ENCODE assay signal across 9 mouse cellular contexts in the genomic region with DNA sequence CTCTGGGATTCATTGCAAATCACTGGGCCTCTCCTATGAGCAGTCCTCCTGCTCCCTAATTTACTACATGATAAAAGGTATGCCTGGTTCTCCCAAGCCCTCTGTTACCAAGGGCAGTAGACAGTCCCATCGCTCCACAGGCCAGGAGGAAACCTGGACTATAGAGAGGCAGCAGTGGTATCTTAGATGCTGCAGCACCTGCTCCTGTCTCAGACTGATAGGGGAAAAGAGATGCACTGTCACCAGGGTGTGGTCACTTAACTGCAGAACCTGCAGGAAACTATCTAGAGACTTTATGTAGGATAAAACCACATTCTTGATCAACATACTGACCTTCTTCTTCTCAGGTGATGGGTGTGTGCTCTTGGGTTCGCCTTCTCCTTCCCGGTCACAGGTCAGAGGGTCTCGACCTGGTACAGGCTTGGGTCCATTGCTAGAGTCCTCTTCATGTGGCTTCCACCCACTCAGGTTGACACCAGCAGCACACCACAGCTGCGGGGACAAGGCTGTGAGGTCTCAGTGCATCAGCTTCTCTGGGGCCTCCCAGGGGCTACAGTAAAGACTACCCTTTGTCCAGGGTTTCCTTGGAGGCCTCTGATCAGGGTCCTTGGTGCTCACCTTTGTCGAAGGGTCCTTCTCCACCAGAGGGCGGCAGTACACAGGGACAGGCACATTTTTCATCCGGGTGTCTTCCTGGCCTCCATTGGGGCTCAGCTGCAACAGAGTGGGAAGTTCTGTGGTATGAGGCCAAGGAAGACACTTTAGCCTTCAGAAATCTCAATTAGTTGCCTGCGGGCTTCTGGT. TPM values are rescaled to one million over a fixed set of nuclear protein-coding genes. Genes with fewer than 3 reads are reported as not detected.
DNase-seq lines count a peak whose midpoint lies in the region; ATAC-seq and TF ChIP-seq lines count a peak whose summit lies in the region.
"Had no signal": no experiment of that assay in that cellular context is flagged by ENCODE, and none has a peak within 500 bp of the region (broad histone marks: within the 10 kb centered on the region; RNA-seq: fewer than 3 reads in every experiment).

No protein-coding gene starts in this region.

- TF ChIP-seq RAD21 in MEL (IDR thresholded peaks at IDR 0.05; ENCODE audit: low read depth, low read length): peak; percentile 61

- TF ChIP-seq EP300 in MEL (IDR thresholded peaks at IDR 0.05; ENCODE audit: low read depth in 1 of 2, low read length in 2 of 2): peak; percentile 73 to 88

- H3K9me3 ChIP-seq in hindbrain, postnatal 0 days (ENCODE audit: low read length): no peaks in the 10 kb centered on the region
- no peaks in the 10 kb centered on the region for H3K9me3 ChIP-seq in hindbrain, embryonic 12.5 days (replicated peaks)
- no peaks in the 10 kb centered on the region for H3K9me3 ChIP-seq in MEL (replicated peaks; ENCODE audit: insufficient read depth, low read length)
- no peaks in the 10 kb centered on the region for H3K9me3 ChIP-seq in liver, embryonic 13.5 days (replicated peaks)
- no peaks in the 10 kb centered on the region for H3K9me3 ChIP-seq in forebrain, embryonic 10.5 days
- H3K9me3 ChIP-seq: embryonic facial prominence, embryonic 15.5 days had no signal

- H3K9ac ChIP-seq in hindbrain, postnatal 0 days (replicated peaks; ENCODE audit: low read length): no peak overlapping the region
- no peak overlapping the region for H3K9ac ChIP-seq in hindbrain, embryonic 12.5 days
- no peak overlapping the region for H3K9ac ChIP-seq in MEL (ENCODE audit: control insufficient read depth, low read depth, low read length, poor library complexity, severe bottlenecking)
- H3K9ac ChIP-seq in liver, embryonic 13.5 days: peak overlapping the region; percentile 67
- H3K9ac ChIP-seq: embryonic facial prominence, embryonic 15.5 days had no signal

- H3K36me3 ChIP-seq in hindbrain, postnatal 0 days (ENCODE audit: insufficient read depth, low read length): peaks cover 100% of the 10 kb centered on the region
- peaks cover 99% of the 10 kb centered on the region for H3K36me3 ChIP-seq in hindbrain, embryonic 12.5 days
- peaks cover 1 to 9% of the 10 kb centered on the region in 2 experiments for H3K36me3 ChIP-seq in MEL (ENCODE audit: control insufficient read depth in 1 of 2, insufficient read depth in 2 of 2, low read length in 2 of 2)
- H3K36me3 ChIP-seq in liver, embryonic 13.5 days: peaks cover 99% of the 10 kb centered on the region
- peaks cover 100% of the 10 kb centered on the region for H3K36me3 ChIP-seq in forebrain, embryonic 10.5 days (replicated peaks)

- no peaks in the 10 kb centered on the region for H3K79me2 ChIP-seq in MEL (ENCODE audit: control insufficient read depth, insufficient read depth, low read length, poor library complexity)

- H3K4me1 ChIP-seq in hindbrain, postnatal 0 days (ENCODE audit: insufficient read depth, low read length): no peaks in the 10 kb centered on the region
- H3K4me1 ChIP-seq in hindbrain, embryonic 12.5 days: peaks cover 2% of the 10 kb centered on the region
- peaks cover 2 to 7% of the 10 kb centered on the region in 2 experiments; a peak in 3 of 4 replicates for H3K4me1 ChIP-seq in MEL (ENCODE audit: control insufficient read depth in 1 of 2, insufficient read depth in 2 of 2, low read length in 2 of 2)
- 0 out of 2 replicates have a peak, but pooled peaks cover 2% of the 10 kb centered on the region for H3K4me1 ChIP-seq in cortical plate, adult 2 months (ENCODE audit: control insufficient read depth, insufficient read depth, low read length)
- H3K4me1 ChIP-seq in liver, embryonic 13.5 days (replicated peaks): peaks cover 58% of the 10 kb centered on the region
- H3K4me1 ChIP-seq in forebrain, embryonic 10.5 days: peaks cover 4% of the 10 kb centered on the region

- no peak for ATAC-seq in hindbrain, postnatal 0 days
- ATAC-seq in hindbrain, embryonic 12.5 days (ENCODE audit: low FRiP score): no peak
- peak; percentile 98 for ATAC-seq in liver, embryonic 13.5 days (ENCODE audit: low read depth)
- no peak for ATAC-seq in monocyte, adult 5-6 weeks (replicated peaks; ENCODE audit: insufficient number of reproducible peaks, low FRiP score, low TSS enrichment, poor library complexity, severe bottlenecking)
- ATAC-seq in inflammation-experienced regulatory T-cells, adult 6 months: no peak

- H3K27ac ChIP-seq in hindbrain, postnatal 0 days: no peak overlapping the region
- no peak overlapping the region for H3K27ac ChIP-seq in hindbrain, embryonic 12.5 days
- H3K27ac ChIP-seq in MEL (ENCODE audit: control insufficient read depth, low read depth, low read length): peak overlapping the region; percentile 40
- no peak overlapping the region for H3K27ac ChIP-seq in cortical plate, adult 2 months (ENCODE audit: insufficient read depth, low read length)
- peak overlapping the region; percentile 98 for H3K27ac ChIP-seq in liver, embryonic 13.5 days
- no peak overlapping the region for H3K27ac ChIP-seq in forebrain, embryonic 10.5 days
- H3K27ac ChIP-seq: embryonic facial prominence, embryonic 15.5 days had no signal

- H3K27me3 ChIP-seq in hindbrain, postnatal 0 days (ENCODE audit: insufficient read depth, low read length): no peaks in the 10 kb centered on the region
- H3K27me3 ChIP-seq in hindbrain, embryonic 12.5 days: no peaks in the 10 kb centered on the region
- H3K27me3 ChIP-seq in MEL (ENCODE audit: control insufficient read depth in 1 of 2, insufficient read depth in 2 of 2, low read length in 2 of 2): no peaks in the 10 kb centered on the region
- no peaks in the 10 kb centered on the region for H3K27me3 ChIP-seq in liver, embryonic 13.5 days
- H3K27me3 ChIP-seq in forebrain, embryonic 10.5 days (ENCODE audit: poor library complexity, severe bottlenecking): no peaks in the 10 kb centered on the region
- H3K27me3 ChIP-seq: embryonic facial prominence, embryonic 15.5 days had no signal

- TF ChIP-seq CTCF in hindbrain, postnatal 0 days (IDR thresholded peaks at IDR 0.05; ENCODE audit: low read depth): peak; percentile 53
- peak; percentile 59 to 83 (median 72) for TF ChIP-seq CTCF in MEL (IDR thresholded peaks at IDR 0.05 in 2 of 3, conservative IDR thresholded peaks at IDR 0.05 in 1 of 3; ENCODE audit: control insufficient read depth in 1 of 3, insufficient read depth in 1 of 3, low read depth in 2 of 3, low read length in 3 of 3, poor library complexity in 1 of 3, severe bottlenecking in 1 of 3)
- peak; percentile 16; the same call in 1 of the 2 replicates for TF ChIP-seq CTCF in cortical plate, adult 2 months (IDR thresholded peaks at IDR 0.05; ENCODE audit: extremely low read depth, insufficient read depth, low read length)

- WGBS in hindbrain, postnatal 0 days: 70% methylated on average over 9 of the region's 9 CpGs
- WGBS in hindbrain, embryonic 12.5 days: 68% methylated on average over 9 of the region's 9 CpGs
- WGBS in liver, embryonic 13.5 days (ENCODE audit: insufficient replicate concordance): 32% methylated on average over 9 of the region's 9 CpGs
- WGBS in forebrain, embryonic 10.5 days: 74% methylated on average over 9 of the region's 9 CpGs

- H3K4me3 ChIP-seq in hindbrain, postnatal 0 days (ENCODE audit: low read length): no peak overlapping the region
- no peak overlapping the region for H3K4me3 ChIP-seq in hindbrain, embryonic 12.5 days
- H3K4me3 ChIP-seq in MEL (ENCODE audit: control insufficient read depth in 1 of 2, insufficient read depth in 1 of 2, low read depth in 2 of 2, low read length in 2 of 2): no peak overlapping the region
- H3K4me3 ChIP-seq in cortical plate, adult 2 months (ENCODE audit: insufficient read depth, low read length): no peak overlapping the region
- peak overlapping the region; percentile 38 for H3K4me3 ChIP-seq in liver, embryonic 13.5 days (replicated peaks)
- H3K4me3 ChIP-seq in forebrain, embryonic 10.5 days: no peak overlapping the region
- H3K4me3 ChIP-seq: embryonic facial prominence, embryonic 15.5 days had no signal

- no peak for TF ChIP-seq POLR2A in MEL (IDR thresholded peaks at IDR 0.05; ENCODE audit: control insufficient read depth in 1 of 2, insufficient read depth in 1 of 2, low read depth in 1 of 2, low read length in 2 of 2, poor library complexity in 1 of 2)
- TF ChIP-seq POLR2A in cortical plate, adult 2 months (IDR thresholded peaks at IDR 0.05; ENCODE audit: extremely low read depth, insufficient read depth, low read length): no peak

- peak; percentile 32 for DNase-seq in hindbrain, postnatal 0 days (ENCODE audit: low spot score)
- peak; percentile 70 for DNase-seq in MEL (ENCODE audit: low read depth, low spot score)
- DNase-seq in liver, embryonic 13.5 days: peak; percentile 86
- DNase-seq in forebrain, embryonic 10.5 days (ENCODE audit: extremely low spot score, low spot score): no peak

- no peak overlapping the region for H3K4me2 ChIP-seq in hindbrain, postnatal 0 days (ENCODE audit: low read depth, low read length)
- no peak overlapping the region for H3K4me2 ChIP-seq in hindbrain, embryonic 12.5 days (replicated peaks)
- peak overlapping the region; percentile 61 for H3K4me2 ChIP-seq in liver, embryonic 13.5 days
- H3K4me2 ChIP-seq: embryonic facial prominence, embryonic 15.5 days had no signal

RNA-seq across cellular contexts. Expression of a gene that starts 6.6 kb away (rescaled TPM):
- total RNA-seq in hindbrain, postnatal 0 days (2014; rRNA removed): 66.1 and 67.0 TPM in 2 replicates
- 92.6 and 95.1 TPM in 2 replicates for polyA plus RNA-seq in hindbrain, postnatal 0 days (2015; fragmentation: Nextera tagmentation; extraction: Ambion mirVana)
- 49.8 and 50.4 TPM in 2 replicates for polyA plus RNA-seq in hindbrain, embryonic 12.5 days (2016; fragmentation: Nextera tagmentation; extraction: Ambion mirVana)
- 24.4 and 29.1 TPM in 2 replicates for total RNA-seq in MEL (2012; rRNA removed)
- polyA plus RNA-seq in MEL (2012; ENCODE audit: insufficient read depth in 1 of 2, insufficient read length in 2 of 2, low read depth in 1 of 2, low replicate concordance in 2 of 2, missing spikeins in 1 of 2): 10 to 100 TPM in 1 of 2 experiments, not detected in 1; 22.1 TPM
- 94.5 and 94.7 TPM in 2 replicates for polyA plus RNA-seq in cortical plate, adult 2 months (2012; rRNA removed)
- 65.6 and 66.8 TPM in 2 replicates for polyA plus RNA-seq in liver, embryonic 13.5 days (2015; fragmentation: Nextera tagmentation; extraction: Ambion mirVana)
- total RNA-seq in monocyte, adult 5-6 weeks (2017): 28.0 to 48.6 TPM (median 30.1 TPM) in 3 replicates
- 50.1 and 51.8 TPM in 2 replicates for polyA plus RNA-seq in forebrain, embryonic 10.5 days (2016; fragmentation: Nextera tagmentation; extraction: Ambion mirVana)
- 10 to 100 TPM; 39.8 to 50.7 (median 45.7) TPM for polyA plus RNA-seq in inflammation-experienced regulatory T-cells, adult 6 months (2017; shearing (Covaris generic))

RNA-seq across cellular contexts. Expression of a gene that starts 8.0 kb away (rescaled TPM):
- total RNA-seq in hindbrain, postnatal 0 days (2014; rRNA removed): 37.8 and 58.3 TPM in 2 replicates
- polyA plus RNA-seq in hindbrain, postnatal 0 days (2015; fragmentation: Nextera tagmentation; extraction: Ambion mirVana): 124 and 136 TPM in 2 replicates
- polyA plus RNA-seq in hindbrain, embryonic 12.5 days (2016; fragmentation: Nextera tagmentation; extraction: Ambion mirVana): 85.1 and 86.7 TPM in 2 replicates
- total RNA-seq in MEL (2012; rRNA removed): 60.1 and 74.8 TPM in 2 replicates
- polyA plus RNA-seq in MEL (2012; ENCODE audit: insufficient read depth in 1 of 2, insufficient read length in 2 of 2, low read depth in 1 of 2, low replicate concordance in 2 of 2, missing spikeins in 1 of 2): 10 to 100 TPM in 1 of 2 experiments, not detected in 1; 82.0 TPM
- 115 and 117 TPM in 2 replicates for polyA plus RNA-seq in cortical plate, adult 2 months (2012; rRNA removed)
- polyA plus RNA-seq in liver, embryonic 13.5 days (2015; fragmentation: Nextera tagmentation; extraction: Ambion mirVana): 84.2 TPM in 2 replicates
- total RNA-seq in monocyte, adult 5-6 weeks (2017): 13.4 to 24.4 TPM (median 19.0 TPM) in 3 replicates
- 100 and 103 TPM in 2 replicates for polyA plus RNA-seq in forebrain, embryonic 10.5 days (2016; fragmentation: Nextera tagmentation; extraction: Ambion mirVana)
- polyA plus RNA-seq in inflammation-experienced regulatory T-cells, adult 6 months (2017; shearing (Covaris generic)): 10 to 100 TPM; 68.7 to 85.6 (median 71.2) TPM

RNA-seq across cellular contexts. Expression of a gene that starts 8.0 kb away (rescaled TPM):
- 34.9 and 49.5 TPM in 2 replicates for total RNA-seq in hindbrain, postnatal 0 days (2014; rRNA removed)
- polyA plus RNA-seq in hindbrain, postnatal 0 days (2015; fragmentation: Nextera tagmentation; extraction: Ambion mirVana): 21.4 and 24.3 TPM in 2 replicates
- 39.3 and 45.5 TPM in 2 replicates for polyA plus RNA-seq in hindbrain, embryonic 12.5 days (2016; fragmentation: Nextera tagmentation; extraction: Ambion mirVana)
- total RNA-seq in MEL (2012; rRNA removed): 19.5 and 26.8 TPM in 2 replicates
- 10 to 100 TPM in 1 of 2 experiments, not detected in 1; 15.1 TPM for polyA plus RNA-seq in MEL (2012; ENCODE audit: insufficient read depth in 1 of 2, insufficient read length in 2 of 2, low read depth in 1 of 2, low replicate concordance in 2 of 2, missing spikeins in 1 of 2)
- polyA plus RNA-seq in cortical plate, adult 2 months (2012; rRNA removed): 62.4 and 65.0 TPM in 2 replicates
- 13.8 and 14.6 TPM in 2 replicates for polyA plus RNA-seq in liver, embryonic 13.5 days (2015; fragmentation: Nextera tagmentation; extraction: Ambion mirVana)
- total RNA-seq in monocyte, adult 5-6 weeks (2017): 12.0 to 20.2 TPM (median 12.9 TPM) in 3 replicates
- 30.3 and 30.4 TPM in 2 replicates for polyA plus RNA-seq in forebrain, embryonic 10.5 days (2016; fragmentation: Nextera tagmentation; extraction: Ambion mirVana)
- 10 to 100 TPM; 16.4 to 26.2 (median 26.1) TPM for polyA plus RNA-seq in inflammation-experienced regulatory T-cells, adult 6 months (2017; shearing (Covaris generic))

RNA-seq across cellular contexts. Expression of a gene that starts 16.4 kb away (rescaled TPM):
- total RNA-seq in hindbrain, postnatal 0 days (2014; rRNA removed): 122 and 135 TPM in 2 replicates
- polyA plus RNA-seq in hindbrain, postnatal 0 days (2015; fragmentation: Nextera tagmentation; extraction: Ambion mirVana): 90.6 and 94.9 TPM in 2 replicates
- 51.5 and 54.8 TPM in 2 replicates for polyA plus RNA-seq in hindbrain, embryonic 12.5 days (2016; fragmentation: Nextera tagmentation; extraction: Ambion mirVana)
- total RNA-seq in MEL (2012; rRNA removed): 27.2 and 34.5 TPM in 2 replicates
- polyA plus RNA-seq in MEL (2012; ENCODE audit: insufficient read depth in 1 of 2, insufficient read length in 2 of 2, low read depth in 1 of 2, low replicate concordance in 2 of 2, missing spikeins in 1 of 2): 10 to 100 TPM in 1 of 2 experiments, not detected in 1; 30.2 TPM
- 91.9 and 92.7 TPM in 2 replicates for polyA plus RNA-seq in cortical plate, adult 2 months (2012; rRNA removed)
- 37.9 and 38.4 TPM in 2 replicates for polyA plus RNA-seq in liver, embryonic 13.5 days (2015; fragmentation: Nextera tagmentation; extraction: Ambion mirVana)
- 16.6 to 25.9 TPM (median 20.5 TPM) in 3 replicates for total RNA-seq in monocyte, adult 5-6 weeks (2017)
- polyA plus RNA-seq in forebrain, embryonic 10.5 days (2016; fragmentation: Nextera tagmentation; extraction: Ambion mirVana): 42.8 and 45.3 TPM in 2 replicates
- 10 to 100 TPM; 48.5 to 53.2 (median 49.1) TPM for polyA plus RNA-seq in inflammation-experienced regulatory T-cells, adult 6 months (2017; shearing (Covaris generic))

RNA-seq across cellular contexts. Expression of a gene that starts 16.7 kb away (rescaled TPM):
- 35.7 and 52.7 TPM in 2 replicates for total RNA-seq in hindbrain, postnatal 0 days (2014; rRNA removed)
- 63.5 and 65.0 TPM in 2 replicates for polyA plus RNA-seq in hindbrain, postnatal 0 days (2015; fragmentation: Nextera tagmentation; extraction: Ambion mirVana)
- 62.3 and 63.5 TPM in 2 replicates for polyA plus RNA-seq in hindbrain, embryonic 12.5 days (2016; fragmentation: Nextera tagmentation; extraction: Ambion mirVana)
- 109 and 141 TPM in 2 replicates for total RNA-seq in MEL (2012; rRNA removed)
- polyA plus RNA-seq in MEL (2012; ENCODE audit: insufficient read depth in 1 of 2, insufficient read length in 2 of 2, low read depth in 1 of 2, low replicate concordance in 2 of 2, missing spikeins in 1 of 2): 100 to 1,000 TPM in 1 of 2 experiments, not detected in 1; 191 TPM
- 24.6 and 27.3 TPM in 2 replicates for polyA plus RNA-seq in cortical plate, adult 2 months (2012; rRNA removed)
- polyA plus RNA-seq in liver, embryonic 13.5 days (2015; fragmentation: Nextera tagmentation; extraction: Ambion mirVana): 89.3 and 93.2 TPM in 2 replicates
- total RNA-seq in monocyte, adult 5-6 weeks (2017): 34.3 to 41.0 TPM (median 40.1 TPM) in 3 replicates
- 81.3 and 82.5 TPM in 2 replicates for polyA plus RNA-seq in forebrain, embryonic 10.5 days (2016; fragmentation: Nextera tagmentation; extraction: Ambion mirVana)
- 100 to 1,000 TPM in 1 of 3 experiments, 10 to 100 TPM in 2; 75.5 to 104 (median 88.6) TPM for polyA plus RNA-seq in inflammation-experienced regulatory T-cells, adult 6 months (2017; shearing (Covaris generic))

Comparison
In these comparisons a context has a peak if more than half of its experiments do, and no peak if none do; other contexts are left out.
1. H3K27ac ChIP-seq: peak in MEL (single experiment) and liver, embryonic 13.5 days (single experiment); none in hindbrain, postnatal 0 days (single experiment), hindbrain, embryonic 12.5 days (single experiment), cortical plate, adult 2 months (single experiment) and forebrain, embryonic 10.5 days (single experiment).
2. CTCF ChIP-seq: peak in every context shown above with its lines; median percentile 72 in MEL; 53 in hindbrain, postnatal 0 days; 16 in cortical plate, adult 2 months.